Mouse (Mus musculus): Measurements from ENCODE around the gene Sorcs2. TPM values are rescaled to one million over a fixed set of nuclear protein-coding genes. Genes with fewer than 3 reads are reported as not detected.
A peak's percentile ranks its signal among the peaks of the same experiment; 100 is the strongest.

Sorcs2 gene
- polyA plus RNA-seq, 1 experiment = not detected

- Histone ChIP-seq H3K4me1 (ENCODE audit: control insufficient read depth, insufficient read depth, low read length) (peaks cover 8% of the 10 kb centered on the region; the same call in 1 of the 2 replicates), H3K4me3 (ENCODE audit: insufficient read depth, low read depth, low read length) (no peak overlapping the region), H3K27ac (ENCODE audit: insufficient read depth, low read depth, low read length) (no peak overlapping the region)
- 87% methylated on average over 8 of the region's 8 CpGs for WGBS
- TF ChIP-seq POLR2A (IDR thresholded peaks at IDR 0.05; ENCODE audit: insufficient read depth, low read depth, low read length) (no peak), CTCF (IDR thresholded peaks at IDR 0.05; ENCODE audit: insufficient read depth, low read depth, low read length) (no peak)
These were observed 391.8 kb downstream of the Sorcs2 start for GRCm38 (mm10) chr5:36006106-36006505.

- H3K27ac ChIP-seq (ENCODE audit: insufficient read depth, low read depth, low read length) = no peak overlapping the region
- H3K4me3 ChIP-seq (ENCODE audit: insufficient read depth, low read depth, low read length) = no peak overlapping the region
- H3K4me1 ChIP-seq (ENCODE audit: control insufficient read depth, insufficient read depth, low read length) = peaks cover 8% of the 10 kb centered on the region; the same call in 1 of the 2 replicates
- 86% methylated on average over 10 of the region's 10 CpGs for WGBS
- TF ChIP-seq CTCF (IDR thresholded peaks at IDR 0.05; ENCODE audit: insufficient read depth, low read depth, low read length) = no peak
- no peak for TF ChIP-seq POLR2A (IDR thresholded peaks at IDR 0.05; ENCODE audit: insufficient read depth, low read depth, low read length)
These were observed 394.1 kb downstream of the Sorcs2 start for GRCm38 (mm10) chr5:36003797-36004196.

- Histone ChIP-seq H3K27ac (ENCODE audit: insufficient read depth, low read depth, low read length) (no peak overlapping the region), H3K4me1 (ENCODE audit: control insufficient read depth, insufficient read depth, low read length) (peaks cover 48% of the 10 kb centered on the region), H3K4me3 (ENCODE audit: insufficient read depth, low read depth, low read length) (no peak overlapping the region)
- 78% methylated on average over 11 of the region's 11 CpGs for WGBS
- TF ChIP-seq CTCF (IDR thresholded peaks at IDR 0.05; ENCODE audit: insufficient read depth, low read depth, low read length) (no peak), POLR2A (IDR thresholded peaks at IDR 0.05; ENCODE audit: insufficient read depth, low read depth, low read length) (no peak)
These were observed 407.8 kb downstream of the Sorcs2 start for GRCm38 (mm10) chr5:35989986-35990735.

- WGBS = 72% methylated on average over 6 of the region's 6 CpGs
- no peak overlapping the region for H3K27ac ChIP-seq (ENCODE audit: insufficient read depth, low read depth, low read length)
- TF ChIP-seq POLR2A (IDR thresholded peaks at IDR 0.05; ENCODE audit: insufficient read depth, low read depth, low read length) (no peak), CTCF (IDR thresholded peaks at IDR 0.05; ENCODE audit: insufficient read depth, low read depth, low read length) (no peak)
- no peak overlapping the region for H3K4me3 ChIP-seq (ENCODE audit: insufficient read depth, low read depth, low read length)
- peaks cover 55% of the 10 kb centered on the region for H3K4me1 ChIP-seq (ENCODE audit: control insufficient read depth, insufficient read depth, low read length)
These were observed 408.4 kb downstream of the Sorcs2 start for GRCm38 (mm10) chr5:35989506-35989905.

- no peak overlapping the region for H3K4me3 ChIP-seq (ENCODE audit: insufficient read depth, low read depth, low read length)
- H3K4me1 ChIP-seq (ENCODE audit: control insufficient read depth, insufficient read depth, low read length) = peaks cover 60% of the 10 kb centered on the region
- TF ChIP-seq CTCF (IDR thresholded peaks at IDR 0.05; ENCODE audit: insufficient read depth, low read depth, low read length) = no peak
- WGBS = 80% methylated on average over 8 of the region's 8 CpGs
- H3K27ac ChIP-seq (ENCODE audit: insufficient read depth, low read depth, low read length) = no peak overlapping the region
These were observed 409.9 kb downstream of the Sorcs2 start for GRCm38 (mm10) chr5:35988085-35988484.

- 16% methylated on average over 8 of the region's 8 CpGs for WGBS
- H3K4me1 ChIP-seq (ENCODE audit: control insufficient read depth, insufficient read depth, low read length) = peaks cover 65% of the 10 kb centered on the region
- TF ChIP-seq POLR2A (IDR thresholded peaks at IDR 0.05; ENCODE audit: insufficient read depth, low read depth, low read length) (no peak), CTCF (IDR thresholded peaks at IDR 0.05; ENCODE audit: insufficient read depth, low read depth, low read length) (no peak)
These were observed 412.3 kb downstream of the Sorcs2 start for GRCm38 (mm10) chr5:35985611-35986010.

GRCm38 (mm10) chr5:35981976-35982375 lies 416.0 kb downstream of the Sorcs2 start:
- WGBS = 39% methylated on average over 4 of the region's 4 CpGs
- peak; percentile 68 for TF ChIP-seq CTCF (IDR thresholded peaks at IDR 0.05; ENCODE audit: insufficient read depth, low read depth, low read length)
- no peak for TF ChIP-seq POLR2A (IDR thresholded peaks at IDR 0.05; ENCODE audit: insufficient read depth, low read depth, low read length)
- H3K4me3 ChIP-seq (ENCODE audit: insufficient read depth, low read depth, low read length) = no peak overlapping the region
- no peak overlapping the region for H3K27ac ChIP-seq (ENCODE audit: insufficient read depth, low read depth, low read length)
- H3K4me1 ChIP-seq (ENCODE audit: control insufficient read depth, insufficient read depth, low read length) = peaks cover 42% of the 10 kb centered on the region

More at GRCm38 (mm10) chr5:35985611-35986010, 412.3 kb downstream of the Sorcs2 start:
- Histone ChIP-seq H3K4me3 (ENCODE audit: insufficient read depth, low read depth, low read length) (no peak overlapping the region), H3K27ac (ENCODE audit: insufficient read depth, low read depth, low read length) (peak overlapping the region; percentile 16)

GRCm38 (mm10) chr5:35981341-35981740 lies 416.6 kb downstream of the Sorcs2 start:
- TF ChIP-seq CTCF (IDR thresholded peaks at IDR 0.05; ENCODE audit: insufficient read depth, low read depth, low read length) (no peak), POLR2A (IDR thresholded peaks at IDR 0.05; ENCODE audit: insufficient read depth, low read depth, low read length) (no peak)

GRCm38 (mm10) chr5:35980542-35980941 lies 417.4 kb downstream of the Sorcs2 start:
- 85% methylated on average over 5 of the region's 5 CpGs for WGBS
- TF ChIP-seq CTCF (IDR thresholded peaks at IDR 0.05; ENCODE audit: insufficient read depth, low read depth, low read length) = no peak
- no peak for TF ChIP-seq POLR2A (IDR thresholded peaks at IDR 0.05; ENCODE audit: insufficient read depth, low read depth, low read length)

More at GRCm38 (mm10) chr5:35981341-35981740, 416.6 kb downstream of the Sorcs2 start:
- 66% methylated on average over 5 of the region's 5 CpGs for WGBS
- H3K4me3 ChIP-seq (ENCODE audit: insufficient read depth, low read depth, low read length) = no peak overlapping the region
- H3K4me1 ChIP-seq (ENCODE audit: control insufficient read depth, insufficient read depth, low read length) = peaks cover 36% of the 10 kb centered on the region
- no peak overlapping the region for H3K27ac ChIP-seq (ENCODE audit: insufficient read depth, low read depth, low read length)

More at GRCm38 (mm10) chr5:35980542-35980941, 417.4 kb downstream of the Sorcs2 start:
- Histone ChIP-seq H3K27ac (ENCODE audit: insufficient read depth, low read depth, low read length) (no peak overlapping the region), H3K4me3 (ENCODE audit: insufficient read depth, low read depth, low read length) (no peak overlapping the region), H3K4me1 (ENCODE audit: control insufficient read depth, insufficient read depth, low read length) (peaks cover 29% of the 10 kb centered on the region)

All from olfactory bulb, adult 2 months (tissue).